Mouse (Mus musculus) midbrain, embryonic 11.5 days (tissue): ENCODE measurements around the gene Zp3. TPM values are rescaled to one million over a fixed set of nuclear protein-coding genes. Genes with fewer than 3 reads are reported as not detected.

ENCODE experiments used
- ATAC-seq: fragments of 200-750 bp; cut with Nextera tagmentation; 2 replicates; pipeline ENCODE4 v1.8.0; 2017; ENCODE audit warnings: moderate TSS enrichment, moderate library complexity; ENCODE audit not compliant: low FRiP score
- DNase-seq: peaks from one replicate; pipeline ENCODE4 v3.0.0; 2015; ENCODE audit warnings: low spot score; ENCODE audit errors: missing footprints
- H3K27ac ChIP-seq: fragments of 300-500 bp; sonication (generic); 2 replicates; pipeline ENCODE4 v1.5.1; 2014; ENCODE audit warnings: low read depth, low read length
- H3K27me3 ChIP-seq: fragments of 300-500 bp; sonication (generic); 2 replicates; pipeline ENCODE4 v1.6.1; 2014; ENCODE audit warnings: mild to moderate bottlenecking, low read length, moderate library complexity, mixed read lengths; ENCODE audit not compliant: control insufficient read depth, insufficient read depth
- H3K36me3 ChIP-seq: fragments of 300-500 bp; sonication (generic); 2 replicates; pipeline ENCODE4 v1.6.1; 2014; ENCODE audit warnings: mild to moderate bottlenecking, low read length, moderate library complexity, mixed read lengths; ENCODE audit not compliant: control insufficient read depth, insufficient read depth
- H3K4me1 ChIP-seq: fragments of 300-500 bp; sonication (generic); 2 replicates; pipeline ENCODE4 v1.6.1; 2014; ENCODE audit warnings: low read length; ENCODE audit not compliant: control insufficient read depth, insufficient read depth
- H3K4me2 ChIP-seq: fragments of 300-500 bp; sonication (generic); 2 replicates; pipeline ENCODE4 v1.6.1; 2014; ENCODE audit warnings: mild to moderate bottlenecking, moderate library complexity
- H3K4me3 ChIP-seq: fragments of 300-500 bp; sonication (generic); 2 replicates; pipeline ENCODE4 v1.5.1; 2014; ENCODE audit warnings: low read depth, low read length
- H3K9ac ChIP-seq: fragments of 300-500 bp; sonication (generic); 2 replicates; pipeline ENCODE4 v1.6.1; 2014; ENCODE audit warnings: low read length
- H3K9me3 ChIP-seq: fragments of 300-500 bp; sonication (generic); 2 replicates; pipeline ENCODE4 v1.6.1; 2016; ENCODE audit warnings: low read length; ENCODE audit not compliant: control insufficient read depth
- WGBS: fragments of 180-500 bp; shearing (Covaris S2); extraction: QIAGEN DNeasy Blood & Tissue Kit; methylation state at CpG from one replicate; pipeline ENCODE4 v1.1.7; 2014; 5-methylcytosine and 5-hydroxymethylcytosine counted together
- polyA plus RNA-seq: library from polyadenylated mRNA; unstranded; fragments of >200 nt; fragmentation: Nextera tagmentation; extraction: Ambion mirVana; gene quantifications from 2 replicates; pipeline ENCODE4 v1.2.1, GENCODE M21; 2014

Zp3 gene
- polyA plus RNA-seq, 1 experiment from 2014 or later = not detected

DNA sequence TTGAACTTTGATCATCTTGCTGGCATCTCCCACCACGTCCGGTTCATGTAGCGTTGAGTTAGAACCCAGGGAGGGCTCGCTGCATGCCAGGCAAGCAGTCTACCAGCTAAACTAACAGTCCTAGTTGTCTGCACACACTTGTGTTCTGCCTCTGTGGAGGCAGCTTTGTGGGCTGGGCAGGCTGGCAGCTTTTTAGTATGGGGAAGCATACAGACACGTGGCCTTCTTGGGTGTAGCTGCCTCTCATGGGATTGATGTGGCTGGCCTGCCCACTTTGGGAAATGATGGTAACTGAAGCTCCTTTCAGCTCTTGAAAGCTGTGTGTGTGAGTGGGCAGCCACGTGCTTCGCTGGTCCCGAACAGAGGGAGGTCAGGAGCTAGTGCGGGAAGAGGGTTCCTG, 47.0 kb downstream of the Zp3 start:
- H3K36me3 ChIP-seq = peaks cover 14% of the 10 kb centered on the region
- H3K4me3 ChIP-seq = no peak overlapping the region
- no peaks in the 10 kb centered on the region for H3K27me3 ChIP-seq
- ATAC-seq (no peak), DNase-seq (no peak)
- H3K9ac ChIP-seq = no peak overlapping the region
- H3K27ac ChIP-seq = no peak overlapping the region
- H3K4me2 ChIP-seq = no peak overlapping the region
- H3K4me1 ChIP-seq = no peaks in the 10 kb centered on the region
- no peaks in the 10 kb centered on the region for H3K9me3 ChIP-seq
- 83% methylated on average over 9 of the region's 9 CpGs for WGBS

DNA sequence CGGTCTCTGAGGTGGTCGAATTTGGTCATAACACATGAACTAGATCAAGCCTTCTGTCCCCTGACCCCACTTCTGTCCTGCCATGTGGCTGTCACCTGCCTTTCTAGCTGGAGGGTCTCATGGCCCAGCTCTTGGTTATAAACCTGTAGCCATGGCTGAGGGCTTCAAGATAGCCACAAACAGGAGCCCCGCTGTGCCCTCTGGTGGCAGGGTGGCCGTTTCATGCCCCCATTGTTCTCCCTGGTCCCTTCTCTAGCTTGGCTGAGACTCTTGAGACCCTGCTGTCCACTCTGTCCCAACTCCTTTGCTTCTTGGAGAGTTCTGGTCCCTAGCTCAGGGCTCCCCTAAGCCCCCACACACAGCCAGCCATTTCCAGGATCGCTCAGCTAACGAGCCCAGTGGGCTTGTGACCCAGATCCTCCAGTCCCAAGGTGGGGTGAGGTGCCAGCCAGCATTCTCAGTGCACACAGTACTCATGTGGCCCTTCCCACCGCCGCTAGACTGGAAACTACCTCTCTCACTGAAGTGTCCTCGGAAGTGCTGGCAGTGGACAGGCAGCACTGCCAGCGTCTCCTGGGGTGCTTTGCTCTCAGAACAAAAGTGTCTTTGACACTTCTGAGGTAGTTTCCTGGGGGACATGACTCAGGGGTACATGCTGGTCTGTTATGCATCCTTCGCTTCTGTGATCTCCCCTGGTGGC, 47.9 kb downstream of the Zp3 start:
- no peaks in the 10 kb centered on the region for H3K27me3 ChIP-seq
- 86% methylated on average over 11 of the region's 11 CpGs for WGBS
- H3K4me1 ChIP-seq = no peaks in the 10 kb centered on the region
- ATAC-seq = no peak
- H3K9ac ChIP-seq = no peak overlapping the region
- no peaks in the 10 kb centered on the region for H3K9me3 ChIP-seq
- H3K27ac ChIP-seq = no peak overlapping the region
- DNase-seq = no peak
- no peak overlapping the region for H3K4me2 ChIP-seq
- no peak overlapping the region for H3K4me3 ChIP-seq
- peaks cover 16% of the 10 kb centered on the region for H3K36me3 ChIP-seq

DNA sequence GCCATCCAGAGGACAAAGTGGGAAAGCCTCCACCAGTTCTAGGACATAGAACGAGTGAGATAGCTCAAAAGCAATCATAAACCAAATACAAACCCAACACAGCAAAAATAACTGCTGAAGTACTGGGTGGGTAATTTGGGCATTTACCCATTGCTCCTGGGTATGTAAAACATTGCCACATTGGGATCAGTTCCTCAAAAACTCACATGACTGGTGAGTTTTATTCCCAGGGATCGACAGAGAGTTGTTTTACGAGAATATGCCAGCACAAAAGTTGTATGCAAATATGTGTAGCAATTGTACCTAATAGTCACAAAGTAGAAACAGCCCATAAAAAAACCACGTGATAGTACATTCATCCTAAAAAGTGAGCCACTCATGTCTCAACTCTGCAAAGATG, 55.0 kb downstream of the Zp3 start:
- Histone ChIP-seq H3K4me2 (no peak overlapping the region), H3K36me3 (peaks cover 11% of the 10 kb centered on the region), H3K27ac (no peak overlapping the region), H3K4me3 (no peak overlapping the region), H3K27me3 (no peaks in the 10 kb centered on the region), H3K4me1 (no peaks in the 10 kb centered on the region), H3K9ac (no peak overlapping the region), H3K9me3 (no peaks in the 10 kb centered on the region)
- ATAC-seq (no peak), DNase-seq (no peak)
- 83% methylated on average over 4 of the region's 4 CpGs for WGBS

DNA sequence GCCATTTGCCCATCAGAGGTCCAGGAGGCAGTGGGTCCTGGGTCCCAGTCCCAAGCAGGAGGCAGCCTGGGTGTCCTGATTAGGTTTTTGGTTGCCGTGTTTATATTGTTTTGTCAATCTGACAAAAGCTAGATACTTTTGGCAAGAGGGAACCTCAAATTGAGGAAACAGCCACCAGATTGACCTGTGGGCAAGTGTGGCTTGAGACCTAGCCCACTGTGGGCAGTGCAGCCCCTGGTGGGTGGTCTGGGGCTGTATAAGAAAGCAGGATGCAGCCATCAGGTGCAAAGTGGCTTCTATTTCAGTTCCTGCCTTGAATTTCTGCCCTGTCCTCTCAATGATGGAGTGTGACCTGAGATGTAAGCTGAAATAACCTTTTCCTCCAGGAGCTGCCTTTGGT, 55.4 kb downstream of the Zp3 start:
- Histone ChIP-seq H3K4me2 (no peak overlapping the region), H3K9ac (no peak overlapping the region), H3K9me3 (no peaks in the 10 kb centered on the region), H3K4me3 (no peak overlapping the region), H3K4me1 (no peaks in the 10 kb centered on the region), H3K27me3 (no peaks in the 10 kb centered on the region), H3K36me3 (peaks cover 9% of the 10 kb centered on the region), H3K27ac (no peak overlapping the region)
- 90% methylated on average over 1 of the region's 1 CpGs for WGBS
- ATAC-seq (no peak), DNase-seq (no peak)

DNA sequence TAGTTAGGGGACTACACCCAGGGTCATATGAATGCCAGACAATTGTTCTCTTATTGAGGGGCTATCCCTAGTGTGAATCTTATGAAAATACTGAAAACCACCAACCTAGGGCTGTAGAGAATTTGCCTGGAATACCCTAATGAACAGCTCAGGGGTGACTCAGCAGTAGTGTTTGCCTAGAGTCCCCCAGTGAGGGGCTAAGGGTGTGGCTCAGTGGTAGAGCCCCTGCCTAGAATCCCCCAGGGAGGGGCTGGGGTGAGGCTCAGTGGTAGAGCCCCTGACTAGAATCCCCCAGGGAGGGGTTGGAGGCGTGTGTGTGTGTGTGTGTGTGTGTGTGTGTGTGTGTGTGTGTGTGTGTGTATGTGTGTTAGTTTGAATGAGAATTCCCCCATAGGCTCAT, 56.8 kb downstream of the Zp3 start:
- no peak overlapping the region for H3K4me3 ChIP-seq
- H3K36me3 ChIP-seq = 0 out of 2 replicates have a peak, but pooled peaks cover 3% of the 10 kb centered on the region
- no peak for DNase-seq
- ATAC-seq = no peak
- no peaks in the 10 kb centered on the region for H3K4me1 ChIP-seq
- no peak overlapping the region for H3K27ac ChIP-seq
- WGBS = 83% methylated on average over 1 of the region's 1 CpGs
- no peak overlapping the region for H3K4me2 ChIP-seq
- no peaks in the 10 kb centered on the region for H3K27me3 ChIP-seq
- no peak overlapping the region for H3K9ac ChIP-seq
- H3K9me3 ChIP-seq = no peaks in the 10 kb centered on the region

Other genes with a start within 250 kb of the Zp3 start
- gene Tmem120a, start 235.7 kb upstream of the Zp3 start, polyA plus RNA-seq = 57.5 and 59.9 TPM in 2 replicates
- gene Styxl1, start 201.7 kb upstream of the Zp3 start, polyA plus RNA-seq = not detected in 2 replicates
- 562 and 580 TPM in 2 replicates for gene Mdh2, start 201.6 kb upstream of the Zp3 start, polyA plus RNA-seq
- gene Srrm3, start 173.2 kb upstream of the Zp3 start, polyA plus RNA-seq = 19.0 and 20.7 TPM in 2 replicates
- 8.7 and 9.9 TPM in 2 replicates for gene Hspb1, start 92.2 kb upstream of the Zp3 start, polyA plus RNA-seq
- gene Ywhag, start 45.5 kb upstream of the Zp3 start, polyA plus RNA-seq = 182 and 188 TPM in 2 replicates
- 0.68 and 0.86 TPM in 2 replicates for gene Ssc4d, start 5.6 kb upstream of the Zp3 start, polyA plus RNA-seq
- gene Dtx2, start 14.7 kb downstream of the Zp3 start, polyA plus RNA-seq = 23.2 and 29.6 TPM in 2 replicates
- gene Upk3b, start 58.4 kb downstream of the Zp3 start, polyA plus RNA-seq = not detected in 2 replicates
- gene Upk3bl, start 74.4 kb downstream of the Zp3 start, polyA plus RNA-seq = 0.29 and 0.88 TPM in 2 replicates
- gene Rasa4, start 103.8 kb downstream of the Zp3 start, polyA plus RNA-seq = 5.9 and 6.9 TPM in 2 replicates
- gene Polr2j, start 136.5 kb downstream of the Zp3 start, polyA plus RNA-seq = 257 and 265 TPM in 2 replicates
- 36.0 and 40.9 TPM in 2 replicates for gene Lrwd1, start 156.0 kb downstream of the Zp3 start, polyA plus RNA-seq
- gene Alkbh4, start 156.0 kb downstream of the Zp3 start, polyA plus RNA-seq = 15.7 and 18.9 TPM in 2 replicates
- gene Orai2, start 190.6 kb downstream of the Zp3 start, polyA plus RNA-seq = 7.5 and 8.5 TPM in 2 replicates
- gene Prkrip1, start 218.9 kb downstream of the Zp3 start, polyA plus RNA-seq = 74.2 and 87.6 TPM in 2 replicates